Mouse (Mus musculus): ENCODE data around the gene Zfp60. TPM values are rescaled to one million over a fixed set of nuclear protein-coding genes. Genes with fewer than 3 reads are reported as not detected.
A peak's percentile ranks its signal among the peaks of the same experiment; 100 is the strongest.
"Not testable (repeated sequence)": the region's sequence is repeated elsewhere in the genome, so short reads cannot be mapped to it uniquely, and the experiment has no call there.

Gene Zfp60
- polyA plus RNA-seq, 1 experiment from 2014 or later, result 20.8 TPM

GRCm38 (mm10) chr7:27757048-27757375, 25.8 kb downstream of the Zfp60 start:
- H3K27ac ChIP-seq, result no peak overlapping the region
- H3K4me2 ChIP-seq (ENCODE audit: low read length), result no peak overlapping the region
- H3K36me3 ChIP-seq (ENCODE audit: insufficient read depth, low read length), result no peaks in the 10 kb centered on the region
- no peaks in the 10 kb centered on the region for H3K9me3 ChIP-seq (replicated peaks; ENCODE audit: low read length)
- TF ChIP-seq CTCF (IDR thresholded peaks at IDR 0.05; ENCODE audit: low read depth), result no peak
- no peaks in the 10 kb centered on the region for H3K27me3 ChIP-seq (ENCODE audit: insufficient read depth, low read length)
- 63% methylated on average over 3 of the region's 3 CpGs for WGBS
- no peak for DNase-seq (ENCODE audit: low spot score)
- ATAC-seq (replicated peaks; ENCODE audit: low FRiP score, low read depth), result no peak
- no peak overlapping the region for H3K9ac ChIP-seq (ENCODE audit: low read depth, low read length)
- H3K4me1 ChIP-seq (replicated peaks; ENCODE audit: insufficient read depth, low read length), result no peaks in the 10 kb centered on the region
- H3K4me3 ChIP-seq (replicated peaks; ENCODE audit: low read depth, low read length), result no peak overlapping the region

GRCm38 (mm10) chr7:27765176-27765886, 34.1 kb downstream of the Zfp60 start:
- Histone ChIP-seq H3K4me2 (ENCODE audit: low read length) (peak overlapping the region; percentile 52), H3K4me1 (replicated peaks; ENCODE audit: insufficient read depth, low read length) (no peaks in the 10 kb centered on the region), H3K9me3 (replicated peaks; ENCODE audit: low read length) (no peaks in the 10 kb centered on the region), H3K27ac (no peak overlapping the region), H3K9ac (ENCODE audit: low read depth, low read length) (no peak overlapping the region), H3K36me3 (ENCODE audit: insufficient read depth, low read length) (no peaks in the 10 kb centered on the region), H3K27me3 (ENCODE audit: insufficient read depth, low read length) (no peaks in the 10 kb centered on the region), H3K4me3 (replicated peaks; ENCODE audit: low read depth, low read length) (peak overlapping the region; percentile 22)
- no peak for ATAC-seq (replicated peaks; ENCODE audit: low FRiP score, low read depth)
- TF ChIP-seq CTCF (IDR thresholded peaks at IDR 0.05; ENCODE audit: low read depth), result no peak
- peak; percentile 9 for DNase-seq (ENCODE audit: low spot score)
- 10% methylated on average over 17 of the region's 17 CpGs for WGBS

GRCm38 (mm10) chr7:27789306-27789705, 58.1 kb downstream of the Zfp60 start:
- ATAC-seq (replicated peaks; ENCODE audit: low FRiP score, low read depth) (no peak), DNase-seq (ENCODE audit: low spot score) (no peak)
- TF ChIP-seq CTCF (IDR thresholded peaks at IDR 0.05; ENCODE audit: low read depth), result no peak
- no peaks in the 10 kb centered on the region for H3K4me1 ChIP-seq (replicated peaks; ENCODE audit: insufficient read depth, low read length)
- H3K27ac ChIP-seq, result no peak overlapping the region
- H3K9ac ChIP-seq (ENCODE audit: low read depth, low read length), result no peak overlapping the region
- WGBS, result 67% methylated on average over 5 of the region's 5 CpGs
- no peaks in the 10 kb centered on the region for H3K36me3 ChIP-seq (ENCODE audit: insufficient read depth, low read length)
- H3K27me3 ChIP-seq (ENCODE audit: insufficient read depth, low read length), result no peaks in the 10 kb centered on the region
- 0 out of 2 replicates have a peak, but pooled peaks cover 8% of the 10 kb centered on the region for H3K9me3 ChIP-seq (replicated peaks; ENCODE audit: low read length)
- H3K4me3 ChIP-seq (replicated peaks; ENCODE audit: low read depth, low read length), result no peak overlapping the region
- no peak overlapping the region for H3K4me2 ChIP-seq (ENCODE audit: low read length)

- not testable (repeated sequence) for H3K4me2 ChIP-seq (ENCODE audit: low read length); H3K9me3 ChIP-seq (replicated peaks; ENCODE audit: low read length); ATAC-seq (replicated peaks; ENCODE audit: low FRiP score, low read depth); H3K27me3 ChIP-seq (ENCODE audit: insufficient read depth, low read length); H3K9ac ChIP-seq (ENCODE audit: low read depth, low read length); H3K4me1 ChIP-seq (replicated peaks; ENCODE audit: insufficient read depth, low read length); H3K27ac ChIP-seq; DNase-seq (ENCODE audit: low spot score); H3K4me3 ChIP-seq (replicated peaks; ENCODE audit: low read depth, low read length); H3K36me3 ChIP-seq (ENCODE audit: insufficient read depth, low read length)
- WGBS, result 17% methylated on average over 3 of the region's 3 CpGs
Observed at GRCm38 (mm10) chr7:27793865-27794264, 62.7 kb downstream of the Zfp60 start.

- Histone ChIP-seq H3K27ac (no peak overlapping the region), H3K9me3 (replicated peaks; ENCODE audit: low read length) (no peaks in the 10 kb centered on the region), H3K27me3 (ENCODE audit: insufficient read depth, low read length) (no peaks in the 10 kb centered on the region), H3K4me3 (replicated peaks; ENCODE audit: low read depth, low read length) (no peak overlapping the region), H3K36me3 (ENCODE audit: insufficient read depth, low read length) (no peaks in the 10 kb centered on the region), H3K9ac (ENCODE audit: low read depth, low read length) (no peak overlapping the region), H3K4me1 (replicated peaks; ENCODE audit: insufficient read depth, low read length) (0 out of 2 replicates have a peak, but pooled peaks cover 3% of the 10 kb centered on the region), H3K4me2 (ENCODE audit: low read length) (no peak overlapping the region)
- TF ChIP-seq CTCF (IDR thresholded peaks at IDR 0.05; ENCODE audit: low read depth), result no peak
- no peak for DNase-seq (ENCODE audit: low spot score)
- ATAC-seq (replicated peaks; ENCODE audit: low FRiP score, low read depth), result no peak
Observed at GRCm38 (mm10) chr7:27794566-27794965, 63.4 kb downstream of the Zfp60 start.

- no peak overlapping the region for H3K4me3 ChIP-seq (replicated peaks; ENCODE audit: low read depth, low read length)
- 0 out of 2 replicates have a peak overlapping the region, but pooled peaks have one; percentile 19 for H3K27ac ChIP-seq
- 31% methylated on average over 8 of the region's 8 CpGs for WGBS
- 0 out of 2 replicates have a peak, but pooled peaks cover 3% of the 10 kb centered on the region for H3K4me1 ChIP-seq (replicated peaks; ENCODE audit: insufficient read depth, low read length)
- TF ChIP-seq CTCF (IDR thresholded peaks at IDR 0.05; ENCODE audit: low read depth), result peak; percentile 44
- H3K9ac ChIP-seq (ENCODE audit: low read depth, low read length), result no peak overlapping the region
- ATAC-seq (replicated peaks; ENCODE audit: low FRiP score, low read depth) (peak; percentile 17), DNase-seq (ENCODE audit: low spot score) (peak; percentile 63)
- peak overlapping the region; percentile 37 for H3K4me2 ChIP-seq (ENCODE audit: low read length)
- no peaks in the 10 kb centered on the region for H3K36me3 ChIP-seq (ENCODE audit: insufficient read depth, low read length)
- no peaks in the 10 kb centered on the region for H3K9me3 ChIP-seq (replicated peaks; ENCODE audit: low read length)
- no peaks in the 10 kb centered on the region for H3K27me3 ChIP-seq (ENCODE audit: insufficient read depth, low read length)
Observed at GRCm38 (mm10) chr7:27797906-27798811, 67.0 kb downstream of the Zfp60 start.

Data from kidney, postnatal 0 days (tissue).